Mouse (Mus musculus) adrenal gland, adult 18-20 months (tissue): ENCODE measurements around the gene Misp. TPM values are rescaled to one million over a fixed set of nuclear protein-coding genes. Genes with fewer than 3 reads are reported as not detected.

Experiments used
- DNase-seq, 2 experiments: peaks; one replicate each; pipeline ENCODE4 v3.0.0; 2021 to 2022; ENCODE audit warnings: low spot score in 2 of 2
- long read RNA-seq, 2 experiments: library from polyadenylated mRNA; stranded (forward); transcript quantifications; one replicate each; pipeline ENCODE4 v2.0.0; 2021
- total RNA-seq, 2 experiments: library from RNA; stranded (reverse); gene quantifications; 1 replicate in 1 of 2; 2 replicates in 1 of 2; pipeline ENCODE4 v1.2.3; 2021

Misp gene
- total RNA-seq = under 1 TPM; 0.60 to 0.74 TPM
- long read RNA-seq, experiment 1 = 0 reads
- long read RNA-seq, experiment 2 = 0 reads

DNA sequence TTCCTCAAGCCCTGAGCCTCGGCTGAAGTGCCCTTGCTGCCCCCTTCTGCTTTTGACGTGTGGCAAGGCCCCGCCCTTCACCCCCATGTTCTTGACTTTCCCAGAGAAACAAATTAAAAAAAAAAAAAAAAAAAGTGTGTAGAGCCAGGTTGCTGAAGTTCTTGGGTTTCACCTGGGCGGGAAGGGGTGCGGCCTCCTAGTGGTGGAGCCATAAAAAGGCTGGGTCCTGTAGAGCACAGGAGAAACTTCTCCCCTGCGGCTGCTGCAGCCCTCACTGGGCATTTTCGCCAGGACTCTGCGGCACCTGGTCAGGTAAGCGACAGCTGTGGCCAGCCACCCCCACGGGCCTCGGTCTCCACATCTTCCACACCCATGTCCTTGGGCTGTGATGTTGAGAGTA lies at the start of gene Misp:
Gene Misp, plus strand, starts transcription at position 208 of the 400 bp plus-strand sequence.
- no peak for DNase-seq

DNA sequence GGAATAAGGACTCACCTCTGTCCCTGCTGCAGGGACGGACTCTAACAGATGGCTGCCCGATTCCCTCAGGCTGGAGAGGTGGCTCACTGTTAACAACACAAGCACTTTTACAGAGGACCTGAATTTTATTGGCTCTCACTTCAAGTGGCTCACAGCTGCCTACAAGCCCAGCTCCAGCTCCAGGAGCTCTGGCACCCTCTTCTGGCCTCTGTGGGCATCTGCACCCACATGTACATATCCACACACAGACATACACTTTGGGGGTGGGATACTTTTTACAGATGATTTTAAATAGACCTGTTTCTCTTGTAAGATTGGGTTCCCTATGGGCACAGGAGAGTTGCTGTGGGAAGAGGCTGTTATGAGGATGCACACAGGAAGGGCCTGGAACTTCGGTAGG lies 48.5 kb upstream of the Misp start:
- no peak for DNase-seq

DNA sequence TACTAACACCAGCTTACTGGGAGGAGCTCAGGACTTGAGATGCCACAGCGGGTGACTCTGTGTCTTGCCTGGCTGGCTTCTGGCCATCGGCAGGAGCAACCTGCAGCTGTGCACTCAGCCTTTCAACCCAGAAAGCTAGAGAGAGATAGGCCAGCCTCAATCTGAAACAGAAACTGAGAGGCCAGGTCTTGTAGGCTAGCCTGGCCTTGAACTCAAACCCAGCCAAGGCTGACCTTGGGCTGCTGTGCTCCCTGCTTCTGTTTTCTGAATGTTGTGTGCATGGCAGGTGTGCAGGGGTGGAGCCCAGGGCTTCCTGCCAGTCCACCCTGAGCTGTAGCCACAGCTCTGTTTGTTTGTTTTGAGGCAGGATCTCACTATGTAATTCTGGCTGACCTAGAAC lies 47.6 kb upstream of the Misp start:
- DNase-seq = no peak

DNA sequence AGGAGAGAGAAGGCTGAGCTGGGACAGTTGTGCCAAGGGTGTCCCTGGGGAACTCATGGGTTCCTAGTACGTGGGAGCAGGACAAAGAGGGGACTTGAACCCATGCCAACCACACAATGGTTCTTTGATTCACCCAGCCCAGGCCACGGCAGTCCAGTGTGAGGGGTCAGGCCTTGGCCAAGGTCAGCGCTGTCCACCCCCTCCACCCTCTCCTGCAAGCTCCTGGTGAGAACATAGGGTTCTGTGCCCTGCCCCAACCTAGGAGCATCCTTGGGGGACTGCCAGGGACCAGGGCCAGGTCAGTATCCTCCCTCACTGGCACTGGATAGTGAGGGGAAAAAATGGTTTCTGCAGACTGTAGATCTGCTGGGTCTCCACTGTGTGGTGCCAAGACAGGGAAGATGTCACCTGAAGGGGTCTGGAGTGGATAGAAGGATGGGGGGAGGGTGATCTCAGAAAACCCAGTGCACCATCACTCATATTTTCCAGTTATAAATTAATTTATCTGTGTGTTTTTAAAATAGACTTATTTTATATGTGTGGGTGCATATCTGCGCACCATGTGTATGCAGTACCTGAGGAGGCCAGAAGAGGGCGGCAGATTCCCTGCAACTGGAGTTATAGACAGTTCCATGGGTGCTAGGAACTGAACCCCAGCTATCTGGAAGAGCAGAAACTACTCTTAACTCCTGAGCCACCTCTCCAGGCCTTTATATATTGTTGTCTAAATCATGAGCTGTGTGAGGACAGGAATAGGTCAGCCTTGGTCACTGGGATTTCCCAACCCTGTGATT lies 46.1 kb upstream of the Misp start:
- no peak for DNase-seq

GRCm38 (mm10) chr10:79777103-79777531 lies 43.7 kb upstream of the Misp start, which contains the start of gene Fstl3:
TSS of gene Fstl3 (plus strand) at chr10:79777272.
- peak; percentile 50 to 69 for DNase-seq

- peak; percentile 49 to 63 for DNase-seq
Observed at GRCm38 (mm10) chr10:79778006-79778405, 42.8 kb upstream of the Misp start.

DNA sequence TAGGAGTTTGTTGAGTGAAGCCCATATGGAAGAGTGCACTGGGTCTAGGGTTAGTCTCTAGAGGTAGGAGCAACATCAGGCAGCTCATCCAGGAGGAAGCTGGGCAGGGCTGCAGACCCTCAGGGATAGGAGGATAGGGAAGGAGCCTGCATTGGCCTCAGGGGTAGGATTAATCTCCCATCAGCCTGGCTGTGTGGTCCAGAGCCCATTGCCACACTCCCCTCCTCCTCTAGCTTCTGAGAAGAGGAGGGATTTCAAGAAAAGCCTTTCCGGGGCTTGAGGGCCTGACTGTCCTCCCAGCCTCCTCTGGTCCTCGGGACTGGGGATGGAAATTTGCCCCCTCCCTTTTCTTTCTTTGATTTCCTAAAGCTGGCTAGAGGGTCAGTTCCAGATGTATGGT lies 41.6 kb upstream of the Misp start:
- DNase-seq = no peak

DNA sequence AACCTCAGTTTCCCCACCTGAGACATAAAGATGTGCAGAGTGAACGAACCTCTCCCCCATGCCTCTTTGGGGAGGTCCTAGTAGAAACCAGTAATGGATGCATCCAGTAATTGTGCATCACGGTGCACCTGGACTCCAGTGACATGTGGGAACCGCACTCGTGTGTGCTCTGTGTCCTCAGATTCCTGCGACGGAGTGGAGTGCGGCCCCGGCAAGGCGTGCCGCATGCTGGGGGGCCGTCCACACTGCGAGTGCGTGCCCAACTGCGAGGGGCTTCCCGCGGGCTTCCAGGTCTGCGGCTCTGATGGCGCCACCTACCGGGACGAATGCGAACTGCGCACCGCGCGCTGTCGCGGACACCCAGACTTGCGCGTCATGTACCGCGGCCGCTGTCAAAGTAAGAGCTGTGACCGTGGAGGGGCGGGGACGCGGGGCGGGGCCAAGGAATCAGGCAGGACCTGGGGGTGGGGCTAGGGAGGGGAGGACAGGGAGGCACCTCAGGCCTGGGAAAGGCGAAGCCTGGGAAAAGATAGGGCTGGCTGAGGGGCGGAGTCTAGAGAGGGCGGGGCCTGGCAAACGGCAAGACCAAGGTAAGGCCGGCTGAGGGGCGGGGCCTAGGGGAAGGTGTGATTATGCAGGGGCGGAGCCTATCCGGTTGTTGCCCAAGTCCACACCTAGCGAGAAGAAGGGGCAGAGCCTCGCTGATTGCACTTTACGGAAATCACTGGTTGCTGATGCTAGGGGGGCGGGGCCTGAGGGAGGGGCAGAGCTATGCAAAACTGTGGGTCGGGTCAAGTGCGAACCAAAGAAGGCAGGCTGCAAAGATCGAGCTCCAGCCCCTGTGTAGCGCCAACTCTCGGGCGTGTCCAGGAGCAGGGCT lies 40.8 kb upstream of the Misp start:
- DNase-seq = peak; percentile 95

DNA sequence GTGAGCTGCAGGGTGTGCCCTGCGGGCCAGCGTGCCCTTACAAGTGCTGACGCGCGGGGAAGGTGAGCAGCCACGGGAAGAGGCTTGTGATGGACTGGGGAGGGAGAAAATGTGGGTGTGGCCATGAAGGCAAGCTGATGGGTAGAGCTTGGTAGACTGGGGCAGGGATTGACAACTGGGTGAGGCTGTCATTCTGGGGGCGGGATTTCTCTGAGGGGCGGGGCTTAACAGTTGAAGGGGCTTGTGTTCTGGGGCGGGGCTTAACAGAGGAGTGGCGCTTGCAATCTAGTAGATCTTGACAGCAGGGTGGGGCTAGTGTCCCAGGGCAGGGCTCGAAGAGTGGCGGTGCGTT lies 40.1 kb upstream of the Misp start:
- DNase-seq = no peak

DNA sequence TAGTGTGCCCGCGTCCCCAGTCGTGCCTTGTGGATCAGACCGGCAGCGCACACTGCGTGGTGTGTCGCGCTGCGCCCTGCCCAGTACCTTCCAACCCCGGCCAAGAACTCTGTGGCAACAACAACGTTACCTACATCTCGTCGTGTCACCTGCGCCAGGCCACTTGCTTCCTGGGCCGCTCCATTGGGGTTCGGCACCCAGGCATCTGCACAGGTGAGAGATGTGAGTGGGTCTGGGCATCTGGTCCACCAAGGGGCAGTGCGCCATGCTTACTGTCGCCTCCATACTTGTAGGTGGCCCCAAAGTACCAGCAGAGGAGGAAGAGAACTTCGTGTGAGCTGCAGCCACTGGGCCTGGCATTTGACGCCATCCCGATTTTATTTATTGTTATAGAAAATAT lies 39.6 kb upstream of the Misp start:
- DNase-seq = no peak

- DNase-seq = no peak
Observed at GRCm38 (mm10) chr10:79781956-79782355, 38.8 kb upstream of the Misp start.

GRCm38 (mm10) chr10:79783050-79783449 lies 37.7 kb upstream of the Misp start:
- no peak for DNase-seq

- no peak for DNase-seq
Observed at GRCm38 (mm10) chr10:79783920-79784800, 36.6 kb upstream of the Misp start.

DNA sequence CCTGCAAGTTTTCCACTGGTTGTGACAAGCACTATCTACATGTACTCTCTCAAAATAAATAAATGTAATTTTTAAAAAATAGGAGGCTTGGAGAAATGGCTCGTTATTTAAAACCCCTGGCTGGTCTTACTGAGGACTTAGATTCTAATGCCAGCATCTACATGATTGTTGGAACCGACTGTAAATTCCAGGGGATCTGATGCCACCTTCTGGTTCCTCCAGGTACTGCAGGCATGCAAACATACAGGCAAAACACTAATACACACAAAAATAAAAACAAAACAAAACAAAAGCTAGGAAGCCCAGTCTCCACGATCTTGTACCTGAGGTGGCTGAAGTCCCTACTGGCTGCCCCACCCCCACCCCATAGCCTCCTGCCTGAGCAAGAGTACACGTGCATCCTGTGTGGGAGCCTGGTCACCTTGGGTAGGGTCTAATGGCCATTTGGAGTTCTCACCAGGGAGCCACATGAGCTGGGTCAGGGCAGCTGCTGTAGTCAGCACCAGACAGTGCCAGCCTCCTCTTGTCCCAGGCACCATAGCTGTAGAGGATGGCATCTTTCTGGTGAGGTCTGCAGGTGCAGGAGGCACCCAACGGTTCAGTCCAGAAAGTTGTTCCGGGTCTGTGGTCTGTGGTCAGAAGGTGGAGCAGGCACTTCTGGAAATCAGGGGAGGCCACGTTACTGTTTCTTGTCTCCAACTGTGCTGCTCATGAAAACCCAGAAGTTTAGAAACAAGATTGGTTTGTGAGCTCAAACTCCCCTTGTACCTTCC lies 32.2 kb upstream of the Misp start:
- peak; percentile 82 to 85 for DNase-seq

- DNase-seq = no peak
Observed at GRCm38 (mm10) chr10:79789581-79789980, 31.2 kb upstream of the Misp start.

DNA sequence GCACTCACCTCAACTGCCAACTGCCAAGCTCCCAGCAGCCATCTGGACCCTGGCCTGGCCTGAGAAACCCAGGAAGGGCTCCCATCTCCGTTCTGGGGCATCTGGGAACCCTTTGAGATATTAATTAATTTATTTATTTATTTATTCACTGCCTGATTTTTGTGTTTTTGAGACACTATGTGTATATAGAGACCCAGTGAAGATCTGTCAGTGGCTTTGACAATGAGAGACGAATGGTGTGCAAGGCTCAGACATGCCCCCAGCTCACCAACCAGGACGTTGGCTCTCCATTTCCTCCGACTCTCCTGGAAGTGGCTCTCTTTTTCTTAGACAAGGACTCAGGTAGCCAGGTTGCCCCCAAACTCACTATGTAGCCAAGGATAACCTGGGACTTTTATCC lies 29.9 kb upstream of the Misp start, which contains the start of gene Prss57:
Gene Prss57, minus strand, starts transcription at position 101 of the 400 bp plus-strand sequence.
- no peak for DNase-seq

GRCm38 (mm10) chr10:79792339-79793040 lies 28.3 kb upstream of the Misp start:
- no peak for DNase-seq

DNA sequence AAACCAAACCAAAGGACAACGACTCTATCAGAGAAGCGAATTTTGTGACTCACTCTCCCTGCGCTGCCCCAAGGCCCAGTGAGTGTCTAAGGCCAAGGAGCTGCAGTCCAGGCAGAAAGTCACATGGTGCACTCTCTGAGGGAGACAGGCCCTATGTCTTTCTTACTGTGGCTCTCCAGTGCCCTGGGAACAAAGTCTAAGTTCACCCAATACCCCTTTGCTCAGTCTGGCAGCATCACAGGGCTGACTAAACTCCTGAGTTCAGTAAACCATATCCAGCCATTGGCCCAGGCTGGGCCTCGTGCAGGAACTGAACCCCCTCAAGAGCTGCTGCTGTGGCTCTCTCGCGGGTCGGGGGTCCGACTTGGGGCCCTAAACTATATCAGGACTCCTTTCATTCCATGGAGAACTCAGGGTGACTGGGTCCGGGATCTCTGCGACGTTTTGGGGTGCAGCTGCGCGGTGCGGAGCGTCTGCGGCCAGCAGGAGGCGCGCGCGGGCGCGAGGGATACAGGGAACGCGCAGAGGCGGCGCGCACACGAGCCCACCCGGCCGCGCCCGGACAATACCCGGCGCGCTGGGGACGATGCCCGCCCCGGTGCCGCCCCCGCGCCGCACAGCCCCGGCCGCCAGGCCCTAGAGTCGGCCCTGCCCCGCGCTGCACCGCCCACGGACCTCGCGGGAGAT lies 27.6 kb upstream of the Misp start, which contains the start of gene Palm:
Gene Palm, plus strand, starts transcription at position 522 of the 687 bp plus-strand sequence.
- peak; percentile 86 to 90 for DNase-seq
